Mouse (Mus musculus) bone marrow macrophage, adult 2 months (primary cell): ENCODE data around the gene Il17c.

Experiments
- CTCF ChIP-seq: IDR thresholded peaks from 2 replicates; pipeline ENCODE4 v1.5.1; 2012; ENCODE audit warnings: low read depth, mild to moderate bottlenecking, low read length, moderate library complexity
- POLR2A ChIP-seq: IDR thresholded peaks from 2 replicates; pipeline ENCODE4 v1.6.1; 2012; ENCODE audit warnings: mild to moderate bottlenecking, low read depth, low read length, borderline replicate concordance

DNA sequence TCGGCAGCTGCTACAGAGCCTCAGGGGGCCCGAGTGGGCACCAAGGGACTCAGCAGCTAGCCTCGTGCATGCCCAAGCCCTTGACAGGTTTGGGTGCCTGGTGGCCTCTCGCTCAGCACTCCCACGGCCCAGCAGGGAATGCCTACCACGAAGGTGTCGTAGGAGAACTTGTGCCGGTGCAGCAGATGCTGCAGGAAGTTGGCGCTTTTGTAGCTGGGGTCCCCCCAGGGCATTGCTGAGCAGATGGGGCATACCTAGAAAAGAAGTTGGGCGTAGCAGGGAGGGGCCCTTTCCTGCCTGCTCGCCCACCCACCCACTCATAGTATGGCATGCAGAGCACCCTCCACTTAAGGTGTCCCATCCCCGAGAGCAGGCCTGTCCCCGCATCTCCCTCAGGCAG, 46.0 kb downstream of the Il17c start:
- TF ChIP-seq POLR2A (no peak), CTCF (no peak)
